In the genomic region with DNA sequence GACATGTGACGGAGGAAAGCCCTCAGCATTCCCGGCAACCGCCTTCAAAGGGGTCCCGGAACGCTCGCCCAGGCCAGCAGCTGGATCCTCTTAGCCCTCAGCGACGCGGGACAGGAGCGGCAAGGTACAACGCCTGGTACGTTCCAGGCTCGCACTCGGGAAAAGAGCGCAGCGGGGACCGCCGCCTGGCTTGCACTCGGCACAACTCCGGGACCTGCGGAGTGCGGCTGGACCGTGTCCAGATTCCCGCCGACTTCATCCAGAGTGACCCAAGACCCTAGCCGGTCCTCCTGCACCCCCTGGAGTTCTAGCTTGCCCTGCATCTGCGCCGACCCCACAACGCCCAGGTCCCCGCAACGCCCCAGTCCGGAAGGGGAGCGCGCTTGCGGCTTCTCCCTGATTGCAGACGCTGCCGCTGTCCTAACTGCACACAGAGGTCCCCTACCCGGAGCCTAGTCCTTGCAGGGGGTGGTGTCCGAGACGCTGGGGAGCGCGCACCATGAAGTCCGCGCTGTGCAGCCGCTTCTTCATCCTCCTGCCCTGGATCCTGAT, we compare ENCODE assay signal across 8 mouse cellular contexts. TPM values are rescaled to one million over a fixed set of nuclear protein-coding genes. Genes with fewer than 3 reads are reported as not detected.
DNase-seq lines count a peak whose midpoint lies in the region; ATAC-seq lines count a peak whose summit lies in the region.

No protein-coding gene starts in this region.

- peak overlapping the region; percentile 80 for H3K9ac ChIP-seq in forebrain, embryonic 15.5 days (replicated peaks)
- H3K9ac ChIP-seq in hindbrain, embryonic 13.5 days = peak overlapping the region; percentile 84
- peak overlapping the region; percentile 21; the same call in 1 of the 2 replicates for H3K9ac ChIP-seq in stomach, embryonic 14.5 days (replicated peaks; ENCODE audit: low read depth, low read length)

- peaks cover 38% of the 10 kb centered on the region for H3K4me1 ChIP-seq in forebrain, embryonic 15.5 days
- H3K4me1 ChIP-seq in hindbrain, embryonic 13.5 days (replicated peaks) = peaks cover 30% of the 10 kb centered on the region
- peaks cover 26% of the 10 kb centered on the region for H3K4me1 ChIP-seq in midbrain, embryonic 10.5 days
- no peaks in the 10 kb centered on the region for H3K4me1 ChIP-seq in stomach, embryonic 14.5 days (ENCODE audit: control insufficient read depth, insufficient read depth, low read length)

- under 1% methylated on average over 45 of the region's 45 CpGs for WGBS in forebrain, embryonic 15.5 days
- WGBS in hindbrain, embryonic 13.5 days = under 1% methylated on average over 45 of the region's 45 CpGs
- WGBS in midbrain, embryonic 10.5 days = under 1% methylated on average over 45 of the region's 45 CpGs
- WGBS in stomach, embryonic 14.5 days = under 1% methylated on average over 45 of the region's 45 CpGs

- peak; percentile 88 for DNase-seq in heart, adult 11 months
- DNase-seq in heart, postnatal 25 days (ENCODE audit: low spot score) = no peak
- peak; percentile 67 for DNase-seq in cerebellum, adult 11-12 months
- DNase-seq in left cerebral cortex, postnatal 14 days (ENCODE audit: low spot score in 2 of 2) = peak; percentile 18 to 37
- peak; percentile 71 for DNase-seq in midbrain, embryonic 10.5 days (ENCODE audit: low spot score)

- H3K27ac ChIP-seq in forebrain, embryonic 15.5 days (replicated peaks) = peak overlapping the region; percentile 87
- peak overlapping the region; percentile 88 for H3K27ac ChIP-seq in hindbrain, embryonic 13.5 days
- H3K27ac ChIP-seq in midbrain, embryonic 10.5 days (replicated peaks) = peak overlapping the region; percentile 63
- no peak overlapping the region for H3K27ac ChIP-seq in stomach, embryonic 14.5 days (ENCODE audit: low read length)

- peak; percentile 47 for ATAC-seq in forebrain, embryonic 15.5 days (replicated peaks)
- peak; percentile 52 for ATAC-seq in hindbrain, embryonic 13.5 days (ENCODE audit: low FRiP score)
- peak; percentile 34 for ATAC-seq in stomach, embryonic 14.5 days (ENCODE audit: insufficient number of reproducible peaks, insufficient read depth, low FRiP score, low read depth)

- H3K9me3 ChIP-seq in forebrain, embryonic 15.5 days = no peaks in the 10 kb centered on the region
- no peaks in the 10 kb centered on the region for H3K9me3 ChIP-seq in hindbrain, embryonic 13.5 days
- H3K9me3 ChIP-seq in midbrain, embryonic 10.5 days (replicated peaks) = no peaks in the 10 kb centered on the region
- no peaks in the 10 kb centered on the region for H3K9me3 ChIP-seq in stomach, embryonic 14.5 days (ENCODE audit: control insufficient read depth, low read depth, low read length)

- H3K4me3 ChIP-seq in forebrain, embryonic 15.5 days = peak overlapping the region; percentile 91
- H3K4me3 ChIP-seq in hindbrain, embryonic 13.5 days = peak overlapping the region; percentile 76
- peak overlapping the region; percentile 74 for H3K4me3 ChIP-seq in midbrain, embryonic 10.5 days
- peak overlapping the region; percentile 54 for H3K4me3 ChIP-seq in stomach, embryonic 14.5 days (ENCODE audit: low read depth, low read length)

- H3K4me2 ChIP-seq in forebrain, embryonic 15.5 days (replicated peaks) = peak overlapping the region; percentile 78
- peak overlapping the region; percentile 86 for H3K4me2 ChIP-seq in hindbrain, embryonic 13.5 days
- H3K4me2 ChIP-seq in stomach, embryonic 14.5 days (replicated peaks; ENCODE audit: low read depth, low read length) = peak overlapping the region; percentile 96

- intact Hi-C loops in heart, postnatal 25 days (cut with DNase I) = loop anchor here (2.0 to 10.0 kb wide), 2 partner anchors 31 to 413 kb away; a partner anchor contains a TSS
- intact Hi-C loops in left cerebral cortex, postnatal 14 days (cut with DNase I) = loop anchor here (2.0 to 5.0 kb wide), 3 partner anchors 31 to 485 kb away; no protein-coding TSS in a partner anchor

- H3K27me3 ChIP-seq in forebrain, embryonic 15.5 days = peaks cover 14% of the 10 kb centered on the region; the same call in 1 of the 2 replicates
- peaks cover 35% of the 10 kb centered on the region for H3K27me3 ChIP-seq in hindbrain, embryonic 13.5 days
- peaks cover 69% of the 10 kb centered on the region for H3K27me3 ChIP-seq in midbrain, embryonic 10.5 days (ENCODE audit: low read depth, poor library complexity, severe bottlenecking)
- peaks cover 25% of the 10 kb centered on the region for H3K27me3 ChIP-seq in stomach, embryonic 14.5 days (ENCODE audit: control insufficient read depth, insufficient read depth, low read length)

- H3K36me3 ChIP-seq in forebrain, embryonic 15.5 days = no peaks in the 10 kb centered on the region
- no peaks in the 10 kb centered on the region for H3K36me3 ChIP-seq in hindbrain, embryonic 13.5 days
- H3K36me3 ChIP-seq in midbrain, embryonic 10.5 days = no peaks in the 10 kb centered on the region
- H3K36me3 ChIP-seq in stomach, embryonic 14.5 days (ENCODE audit: control insufficient read depth, insufficient read depth, low read length) = no peaks in the 10 kb centered on the region

RNA-seq across cellular contexts. Expression of a gene that starts 0.7 kb away (rescaled TPM):
- not detected for total RNA-seq in heart, postnatal 25 days (2021)
- 11.0 and 11.3 TPM in 2 replicates for polyA plus RNA-seq in forebrain, embryonic 15.5 days (2015; fragmentation: Nextera tagmentation; extraction: Ambion mirVana)
- 13.8 and 16.0 TPM in 2 replicates for polyA plus RNA-seq in hindbrain, embryonic 13.5 days (2015; fragmentation: Nextera tagmentation; extraction: Ambion mirVana)
- 10 to 100 TPM; 11.5 to 12.0 TPM for total RNA-seq in left cerebral cortex, postnatal 14 days (2021)
- polyA plus RNA-seq in midbrain, embryonic 10.5 days (2016; fragmentation: Nextera tagmentation; extraction: Ambion mirVana) = 1.1 TPM in 2 replicates
- polyA plus RNA-seq in stomach, embryonic 14.5 days (2014; fragmentation: Nextera tagmentation; extraction: Ambion mirVana) = 0.83 and 0.88 TPM in 2 replicates

Comparison
In these comparisons a context has a peak if more than half of its experiments do, and no peak if none do; other contexts are left out.
1. H3K9ac ChIP-seq: peak in every context shown above with its lines; median percentile 84 in hindbrain, embryonic 13.5 days; 80 in forebrain, embryonic 15.5 days; 21 in stomach, embryonic 14.5 days.